Mouse (Mus musculus): ENCODE results near the gene 1500009C09Rik.

- no peak for TF ChIP-seq GATA1 (IDR thresholded peaks at IDR 0.05; ENCODE audit: borderline replicate concordance, low read length)
- no peak for TF ChIP-seq FLI1 (IDR thresholded peaks at IDR 0.05; ENCODE audit: low read length)
These were observed 25.4 kb downstream of the 1500009C09Rik start for GRCm38 (mm10) chr15:82277591-82277990.
